Mouse (Mus musculus) liver, embryonic 12.5 days (tissue): Measurements from ENCODE around the gene Nfyc. TPM values are rescaled to one million over a fixed set of nuclear protein-coding genes. Genes with fewer than 3 reads are reported as not detected.

Experiments
- ATAC-seq: fragments of 200-750 bp; cut with Nextera tagmentation; 2 replicates; pipeline ENCODE4 v1.8.0; 2017; ENCODE audit warnings: moderate number of reproducible peaks, mild to moderate bottlenecking, moderate library complexity
- H3K27ac ChIP-seq: fragments of 300-500 bp; sonication (generic); 2 replicates; pipeline ENCODE4 v1.5.1; 2016; ENCODE audit warnings: mild to moderate bottlenecking
- H3K27me3 ChIP-seq: fragments of 300-500 bp; sonication (generic); replicated peaks from 2 replicates; pipeline ENCODE4 v1.6.1; 2016; ENCODE audit warnings: mild to moderate bottlenecking, moderate library complexity
- H3K36me3 ChIP-seq: fragments of 300-500 bp; sonication (generic); 2 replicates; pipeline ENCODE4 v1.6.1; 2016; ENCODE audit warnings: mild to moderate bottlenecking, moderate library complexity
- H3K4me1 ChIP-seq: fragments of 300-500 bp; sonication (generic); 2 replicates; pipeline ENCODE4 v1.6.1; 2016
- H3K4me2 ChIP-seq: fragments of 300-500 bp; sonication (generic); 2 replicates; pipeline ENCODE4 v1.6.1; 2016; ENCODE audit warnings: mild to moderate bottlenecking, moderate library complexity
- H3K4me3 ChIP-seq: fragments of 300-500 bp; sonication (generic); 2 replicates; pipeline ENCODE4 v1.5.1; 2016; ENCODE audit warnings: mild to moderate bottlenecking, moderate library complexity
- H3K9ac ChIP-seq: fragments of 300-500 bp; sonication (generic); 2 replicates; pipeline ENCODE4 v1.6.1; 2016; ENCODE audit warnings: mild to moderate bottlenecking, moderate library complexity
- H3K9me3 ChIP-seq: fragments of 300-500 bp; sonication (generic); replicated peaks from 2 replicates; pipeline ENCODE4 v1.6.1; 2016; ENCODE audit warnings: mild to moderate bottlenecking, moderate library complexity
- WGBS: fragments of 180-500 bp; shearing (Covaris S2); methylation state at CpG from one replicate; pipeline ENCODE4 v1.1.7; 2016; ENCODE audit not compliant: insufficient replicate concordance; 5-methylcytosine and 5-hydroxymethylcytosine counted together
- polyA plus RNA-seq: library from polyadenylated mRNA; unstranded; fragments of >200 nt; fragmentation: Nextera tagmentation; extraction: Ambion mirVana; gene quantifications from 2 replicates; pipeline ENCODE4 v1.2.1, GENCODE M21; 2016

Gene Nfyc
- polyA plus RNA-seq: 64.2 and 66.4 TPM in 2 replicates

GRCm38 (mm10) chr4:120831472-120831871, at the start of gene Nfyc:
Nfyc (minus strand) TSS chr4:120831572.
- peaks cover 9% of the 10 kb centered on the region; the same call in 1 of the 2 replicates for H3K27me3 ChIP-seq
- no peak within 1 kb of the TSS for H3K27ac ChIP-seq
- no peaks in the 10 kb centered on the region for H3K9me3 ChIP-seq
- WGBS: 79% methylated on average over 4 of the region's 4 CpGs
- H3K9ac ChIP-seq: no peak within 1 kb of the TSS
- no peaks in the 10 kb centered on the region for H3K36me3 ChIP-seq
- peaks cover 12% of the 10 kb centered on the region for H3K4me1 ChIP-seq
- ATAC-seq: no peak
- no peak within 1 kb of the TSS for H3K4me2 ChIP-seq
- no peak within 1 kb of the TSS for H3K4me3 ChIP-seq

- H3K27ac ChIP-seq: no peak overlapping the region
- no peak overlapping the region for H3K4me2 ChIP-seq
- WGBS: 36% methylated on average over 6 of the region's 6 CpGs
- peaks cover 12% of the 10 kb centered on the region; the same call in 1 of the 2 replicates for H3K4me1 ChIP-seq
- no peaks in the 10 kb centered on the region for H3K9me3 ChIP-seq
- H3K9ac ChIP-seq: no peak overlapping the region
- H3K36me3 ChIP-seq: no peaks in the 10 kb centered on the region
- no peak overlapping the region for H3K4me3 ChIP-seq
- no peak for ATAC-seq
- 0 out of 2 replicates have a peak, but pooled peaks cover 17% of the 10 kb centered on the region for H3K27me3 ChIP-seq
These were observed 49.5 kb upstream of the Nfyc start for GRCm38 (mm10) chr4:120880731-120881432.

- H3K27me3 ChIP-seq: 0 out of 2 replicates have a peak, but pooled peaks cover 8% of the 10 kb centered on the region
- H3K4me3 ChIP-seq: no peak overlapping the region
- no peaks in the 10 kb centered on the region for H3K36me3 ChIP-seq
- H3K4me1 ChIP-seq: peaks cover 6% of the 10 kb centered on the region; the same call in 1 of the 2 replicates
- H3K27ac ChIP-seq: no peak overlapping the region
- no peak overlapping the region for H3K9ac ChIP-seq
- ATAC-seq: no peak
- 28% methylated on average over 4 of the region's 4 CpGs for WGBS
- no peaks in the 10 kb centered on the region for H3K9me3 ChIP-seq
- H3K4me2 ChIP-seq: no peak overlapping the region
These were observed 48.0 kb upstream of the Nfyc start for GRCm38 (mm10) chr4:120879386-120879785.

DNA sequence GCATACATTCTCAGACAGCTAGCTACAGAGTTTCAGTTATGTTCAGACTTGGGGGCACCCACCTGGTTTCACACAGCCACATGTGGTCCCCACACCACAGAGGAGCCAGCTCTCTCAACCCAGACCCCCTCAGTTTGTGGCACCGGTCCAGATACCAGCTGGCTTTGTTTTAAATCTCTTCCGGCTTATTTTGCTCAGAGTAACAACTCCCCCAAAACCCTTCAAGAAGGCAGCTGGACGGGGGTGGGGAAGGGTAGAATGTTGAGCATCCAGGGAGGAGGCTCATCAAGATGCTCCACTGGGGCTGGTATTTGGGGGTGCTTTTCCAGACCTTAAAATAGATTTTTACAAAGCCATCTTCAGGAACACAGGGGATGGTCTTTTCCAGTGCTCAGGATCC, 47.4 kb upstream of the Nfyc start:
- H3K27ac ChIP-seq: no peak overlapping the region
- peaks cover 8% of the 10 kb centered on the region; the same call in 1 of the 2 replicates for H3K27me3 ChIP-seq
- no peaks in the 10 kb centered on the region for H3K36me3 ChIP-seq
- 68% methylated on average over 3 of the region's 3 CpGs for WGBS
- no peak overlapping the region for H3K4me2 ChIP-seq
- H3K4me1 ChIP-seq: peaks cover 6% of the 10 kb centered on the region; the same call in 1 of the 2 replicates
- H3K9ac ChIP-seq: no peak overlapping the region
- H3K9me3 ChIP-seq: no peaks in the 10 kb centered on the region
- H3K4me3 ChIP-seq: no peak overlapping the region
- ATAC-seq: no peak

DNA sequence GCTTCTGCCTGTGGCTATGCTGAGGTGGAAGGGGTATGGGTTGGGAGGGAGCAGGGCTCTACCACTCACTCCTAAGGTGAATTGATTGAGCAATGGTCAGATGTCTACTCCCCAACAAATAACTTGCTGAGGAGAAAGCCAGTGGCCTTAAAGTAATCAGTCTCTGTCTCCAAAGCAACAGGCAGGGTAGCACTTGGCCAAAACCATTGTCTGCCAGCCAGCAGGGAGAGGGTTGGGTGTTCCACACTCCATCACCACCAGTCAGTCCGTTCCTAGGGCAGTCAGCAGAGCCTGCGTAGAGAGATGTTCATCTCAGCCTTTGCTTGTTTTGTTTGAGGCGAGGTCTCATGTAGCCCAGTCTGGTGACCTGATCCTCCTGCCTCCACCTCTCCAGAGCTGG, 44.6 kb upstream of the Nfyc start:
- Histone ChIP-seq H3K27ac (no peak overlapping the region), H3K27me3 (peaks cover 11% of the 10 kb centered on the region; the same call in 1 of the 2 replicates), H3K9ac (no peak overlapping the region), H3K36me3 (no peaks in the 10 kb centered on the region), H3K4me1 (peaks cover 2% of the 10 kb centered on the region; the same call in 1 of the 2 replicates), H3K4me3 (no peak overlapping the region), H3K9me3 (no peaks in the 10 kb centered on the region), H3K4me2 (no peak overlapping the region)
- ATAC-seq: no peak
- 71% methylated on average over 3 of the region's 3 CpGs for WGBS

- no peaks in the 10 kb centered on the region for H3K9me3 ChIP-seq
- no peak overlapping the region for H3K4me3 ChIP-seq
- no peaks in the 10 kb centered on the region for H3K36me3 ChIP-seq
- 48% methylated on average over 7 of the region's 7 CpGs for WGBS
- no peak overlapping the region for H3K9ac ChIP-seq
- no peak overlapping the region for H3K4me2 ChIP-seq
- H3K27me3 ChIP-seq: peaks cover 37% of the 10 kb centered on the region
- H3K27ac ChIP-seq: no peak overlapping the region
- ATAC-seq: no peak
- no peaks in the 10 kb centered on the region for H3K4me1 ChIP-seq
These were observed 38.9 kb upstream of the Nfyc start for GRCm38 (mm10) chr4:120870262-120870748.

GRCm38 (mm10) chr4:120868988-120869387, 37.6 kb upstream of the Nfyc start:
- no peak for ATAC-seq
- Histone ChIP-seq H3K27ac (no peak overlapping the region), H3K9me3 (no peaks in the 10 kb centered on the region), H3K4me2 (no peak overlapping the region), H3K4me3 (no peak overlapping the region), H3K4me1 (no peaks in the 10 kb centered on the region), H3K9ac (no peak overlapping the region), H3K27me3 (peaks cover 44% of the 10 kb centered on the region), H3K36me3 (no peaks in the 10 kb centered on the region)
- WGBS: 53% methylated on average over 3 of the region's 3 CpGs

- H3K9me3 ChIP-seq: no peaks in the 10 kb centered on the region
- H3K4me3 ChIP-seq: no peak overlapping the region
- no peaks in the 10 kb centered on the region for H3K36me3 ChIP-seq
- 56% methylated on average over 5 of the region's 5 CpGs for WGBS
- no peak for ATAC-seq
- H3K9ac ChIP-seq: no peak overlapping the region
- peaks cover 41% of the 10 kb centered on the region for H3K27me3 ChIP-seq
- no peak overlapping the region for H3K4me2 ChIP-seq
- H3K27ac ChIP-seq: no peak overlapping the region
- no peaks in the 10 kb centered on the region for H3K4me1 ChIP-seq
These were observed 36.9 kb upstream of the Nfyc start for GRCm38 (mm10) chr4:120868246-120868645.

DNA sequence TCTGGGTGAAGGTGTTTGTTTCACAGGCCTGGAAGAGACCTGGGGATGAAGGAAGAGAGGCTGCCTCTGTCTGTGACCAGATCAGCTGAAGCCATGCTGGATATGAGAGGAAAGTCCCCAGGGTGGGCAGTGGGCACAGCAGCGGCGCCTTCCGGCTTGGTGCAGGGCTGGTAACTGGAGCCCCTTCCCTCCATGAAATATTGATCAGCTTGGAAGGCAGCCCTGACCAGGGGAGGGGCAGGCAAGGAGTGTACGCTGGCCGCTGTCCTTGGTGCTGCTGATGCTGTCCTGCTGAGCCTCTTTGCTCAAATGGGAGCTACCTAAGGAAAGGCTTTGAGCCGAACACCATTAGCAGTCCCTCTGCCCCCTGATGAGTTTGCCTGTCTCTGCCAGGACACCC, 34.8 kb upstream of the Nfyc start:
- H3K27me3 ChIP-seq: peaks cover 48% of the 10 kb centered on the region
- no peaks in the 10 kb centered on the region for H3K9me3 ChIP-seq
- no peaks in the 10 kb centered on the region for H3K36me3 ChIP-seq
- H3K4me1 ChIP-seq: no peaks in the 10 kb centered on the region
- no peak overlapping the region for H3K27ac ChIP-seq
- H3K4me2 ChIP-seq: no peak overlapping the region
- H3K4me3 ChIP-seq: no peak overlapping the region
- 8% methylated on average over 6 of the region's 6 CpGs for WGBS
- no peak for ATAC-seq
- H3K9ac ChIP-seq: no peak overlapping the region

DNA sequence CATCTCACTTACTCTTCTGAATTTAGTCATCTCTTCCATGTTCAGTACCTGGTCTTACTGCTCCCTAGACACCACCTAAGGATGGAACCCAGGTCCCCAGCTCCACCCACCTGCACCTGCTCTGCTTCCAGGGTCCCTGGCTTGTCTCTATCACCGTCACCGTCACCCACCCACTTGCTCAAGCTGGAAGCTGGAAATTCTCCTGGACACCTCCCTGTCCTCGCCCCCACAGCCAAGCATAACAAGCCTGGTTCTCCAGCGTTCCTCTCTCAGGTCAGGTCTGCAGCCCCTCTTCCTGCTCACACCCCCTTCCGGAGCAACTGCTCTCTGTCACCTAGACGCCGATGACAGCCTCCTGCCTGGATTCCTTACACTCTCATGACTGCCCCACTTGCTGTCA, 28.5 kb upstream of the Nfyc start:
- H3K4me2 ChIP-seq: no peak overlapping the region
- H3K27me3 ChIP-seq: peaks cover 71% of the 10 kb centered on the region
- H3K9ac ChIP-seq: no peak overlapping the region
- H3K9me3 ChIP-seq: no peaks in the 10 kb centered on the region
- no peak overlapping the region for H3K27ac ChIP-seq
- H3K4me3 ChIP-seq: no peak overlapping the region
- no peak for ATAC-seq
- H3K36me3 ChIP-seq: no peaks in the 10 kb centered on the region
- peaks cover 5% of the 10 kb centered on the region for H3K4me1 ChIP-seq
- WGBS: 56% methylated on average over 7 of the region's 7 CpGs

GRCm38 (mm10) chr4:120856376-120856775, 25.0 kb upstream of the Nfyc start:
- no peak overlapping the region for H3K4me3 ChIP-seq
- no peak overlapping the region for H3K4me2 ChIP-seq
- 0 out of 2 replicates have a peak, but pooled peaks cover 4% of the 10 kb centered on the region for H3K9me3 ChIP-seq
- H3K27ac ChIP-seq: no peak overlapping the region
- WGBS: 42% methylated on average over 5 of the region's 5 CpGs
- peaks cover 9% of the 10 kb centered on the region for H3K4me1 ChIP-seq
- no peak overlapping the region for H3K9ac ChIP-seq
- H3K36me3 ChIP-seq: no peaks in the 10 kb centered on the region
- H3K27me3 ChIP-seq: peaks cover 89% of the 10 kb centered on the region
- ATAC-seq: no peak

DNA sequence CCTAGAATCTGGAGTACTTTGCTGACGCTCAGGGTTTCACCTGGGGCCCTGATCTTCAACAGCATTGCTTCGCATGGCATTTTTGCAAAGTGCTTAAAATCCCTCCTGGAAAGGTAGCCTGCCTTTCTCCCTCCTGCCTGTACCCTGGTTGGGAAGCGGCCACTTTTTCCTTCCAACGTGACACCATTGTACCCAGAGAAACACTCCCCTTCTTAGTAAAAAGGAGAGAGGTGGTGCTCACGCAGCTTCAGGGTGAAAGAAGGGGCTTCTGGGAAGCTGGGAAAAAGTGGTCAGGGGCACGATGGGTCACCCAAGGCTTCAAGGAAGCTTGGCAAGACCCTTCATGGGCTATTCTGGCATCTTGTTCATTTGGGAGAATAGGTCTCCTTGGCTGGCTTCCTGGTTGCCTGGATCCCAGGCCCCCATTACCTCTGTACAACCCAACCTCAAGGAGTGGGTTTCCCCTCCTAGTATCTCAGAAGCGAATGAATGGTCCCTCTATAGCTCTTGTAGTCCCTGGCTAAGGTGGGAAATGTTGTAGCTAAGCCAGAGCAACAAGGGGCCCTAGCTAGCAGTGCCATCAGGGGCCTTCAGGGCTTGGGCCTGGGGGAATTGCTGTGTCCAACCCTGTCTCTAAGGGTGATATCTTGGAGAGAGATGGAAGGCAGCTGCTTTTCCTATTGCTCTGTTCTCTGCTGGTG, 24.1 kb upstream of the Nfyc start:
- H3K27me3 ChIP-seq: peaks cover 82% of the 10 kb centered on the region

More for the DNA sequence above, 24.1 kb upstream of the Nfyc start:
- Histone ChIP-seq H3K4me1 (peaks cover 9% of the 10 kb centered on the region), H3K9ac (peak overlapping the region; percentile 61; the same call in 1 of the 2 replicates), H3K4me3 (peak overlapping the region; percentile 66), H3K36me3 (no peaks in the 10 kb centered on the region), H3K27ac (no peak overlapping the region), H3K9me3 (0 out of 2 replicates have a peak, but pooled peaks cover 4% of the 10 kb centered on the region), H3K4me2 (peak overlapping the region; percentile 96)
- 28% methylated on average over 7 of the region's 7 CpGs for WGBS
- ATAC-seq: no peak
